Mouse (Mus musculus) CH12F3 (cell line): ENCODE data around the gene Farp1.
"Not testable (repeated sequence)": the region's sequence is repeated elsewhere in the genome, so short reads cannot be mapped to it uniquely, and the experiment has no call there.

ENCODE experiments used
- in situ Hi-C: fragments of 300-500 bp; cut with MboI; formaldehyde crosslinking; loops from 2 replicates; pipeline ENCODE4 v1.14.3; 2020; ENCODE audit warnings: low sequenced_read_pairs

The Farp1 gene

DNA sequence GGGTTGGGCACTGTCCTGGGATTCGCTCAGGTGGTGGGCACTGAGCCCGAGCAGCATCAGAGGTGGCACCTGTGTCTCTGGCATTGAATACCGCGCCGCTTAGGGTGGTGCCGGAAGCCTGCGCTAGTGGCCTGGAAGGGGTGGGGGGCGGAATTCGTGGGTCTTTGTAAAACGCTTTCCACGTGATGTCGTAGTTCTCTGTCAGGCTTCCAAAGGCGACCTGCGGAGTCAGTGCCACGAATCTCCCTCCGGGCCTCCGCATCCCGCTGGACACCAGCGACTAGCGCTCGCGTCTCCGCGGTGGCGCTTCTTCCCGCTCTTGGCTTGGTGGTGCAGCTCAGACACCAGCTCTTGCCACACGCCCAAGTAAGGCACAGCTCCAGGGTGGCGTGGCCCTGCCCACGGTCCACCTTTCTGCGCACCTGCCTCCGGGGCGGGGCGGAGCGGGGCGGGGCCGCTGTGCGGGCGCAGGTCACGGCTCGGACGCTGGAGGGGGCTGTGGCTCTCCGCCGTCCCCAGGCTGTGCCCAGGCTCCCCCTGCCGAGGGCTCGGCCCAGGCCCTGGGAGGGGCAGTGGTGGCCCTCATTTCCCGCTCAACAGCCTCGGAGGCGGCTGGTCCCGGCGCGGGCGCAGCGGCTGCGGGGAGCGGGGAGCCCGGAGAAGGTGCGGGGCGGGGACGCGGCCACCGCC is at the start of gene Farp1:
Farp1 (plus strand) TSS at position 228 of the 690 bp plus-strand sequence.
- in situ Hi-C loops, result no loop called here

DNA sequence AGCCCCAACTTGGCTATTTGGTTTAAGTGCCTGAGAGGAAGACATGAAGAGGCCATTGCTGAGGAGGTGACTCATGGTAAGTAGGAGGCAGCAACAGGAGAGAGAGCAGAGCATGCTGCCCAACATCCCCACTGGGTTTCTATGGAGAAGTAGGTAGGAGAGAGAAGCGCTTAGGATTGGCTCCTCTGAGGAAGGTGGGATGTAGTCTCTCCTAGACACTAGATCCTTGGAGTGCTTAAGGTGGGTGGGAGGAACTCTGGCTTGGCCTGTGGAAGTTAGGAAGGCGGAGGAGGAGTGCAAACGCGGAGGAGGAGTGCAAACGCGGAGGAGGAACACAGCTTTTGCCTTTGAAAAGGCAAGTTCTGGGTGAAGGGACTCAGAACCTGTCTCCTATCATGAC is 45.9 kb upstream of the Farp1 start:
- in situ Hi-C loops, result no loop called here

DNA sequence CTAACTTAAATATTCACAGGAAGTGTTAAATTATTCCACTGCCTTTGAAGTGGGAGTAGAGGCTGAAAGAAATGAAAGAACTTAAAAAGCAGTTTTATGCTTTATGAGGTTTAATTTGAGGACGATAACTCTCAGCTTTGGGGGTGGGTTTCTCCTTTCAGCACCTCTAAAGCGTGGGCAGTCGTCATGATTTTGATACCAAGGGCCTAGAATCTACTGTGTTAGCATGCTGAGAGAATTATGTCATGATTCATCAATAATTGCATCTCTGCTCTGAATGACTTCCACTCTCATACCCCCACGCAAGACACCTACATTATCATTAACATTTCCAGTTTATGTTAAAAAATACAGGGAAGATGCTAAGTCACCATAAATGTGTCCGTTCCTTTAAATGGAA is 37.3 kb upstream of the Farp1 start:
- in situ Hi-C loops, result no loop called here

DNA sequence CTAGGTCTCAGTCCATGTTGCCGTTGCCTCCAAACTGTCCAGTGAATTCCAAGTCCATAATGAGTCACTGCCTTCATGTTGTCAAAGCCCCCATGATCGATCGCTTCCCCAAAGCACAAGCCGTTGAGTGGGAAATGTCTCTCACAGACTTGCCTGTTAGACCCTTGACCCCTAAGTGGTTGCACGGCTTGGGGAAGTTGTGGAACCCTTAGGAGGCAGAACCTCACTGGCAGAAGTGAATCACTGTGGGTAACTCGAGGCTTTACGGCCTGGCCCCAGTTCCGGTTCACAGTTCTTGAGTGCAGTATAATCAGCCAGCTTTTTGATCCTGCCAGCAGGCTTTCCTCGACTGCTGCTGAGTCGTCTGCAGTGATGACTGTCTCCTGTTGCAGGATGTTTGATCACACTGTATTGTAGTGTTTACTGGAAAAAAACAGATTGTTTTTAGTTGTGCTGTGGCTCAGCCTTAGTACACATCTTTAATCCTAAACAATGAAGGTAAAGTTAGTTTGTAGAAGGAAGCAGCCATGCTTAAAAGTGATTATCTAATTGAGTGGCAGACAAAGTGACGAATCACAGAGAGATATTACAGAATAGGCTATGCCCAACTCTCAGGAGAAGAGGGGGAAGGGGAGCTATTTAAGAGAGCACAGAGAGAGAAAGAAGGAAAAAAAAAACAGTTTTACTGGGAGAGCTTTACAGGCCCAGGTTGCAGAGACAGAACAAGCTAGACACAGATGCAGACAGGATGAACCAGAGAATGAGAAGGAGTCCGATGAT is 34.2 kb upstream of the Farp1 start:
- in situ Hi-C loops, result no loop called here

DNA sequence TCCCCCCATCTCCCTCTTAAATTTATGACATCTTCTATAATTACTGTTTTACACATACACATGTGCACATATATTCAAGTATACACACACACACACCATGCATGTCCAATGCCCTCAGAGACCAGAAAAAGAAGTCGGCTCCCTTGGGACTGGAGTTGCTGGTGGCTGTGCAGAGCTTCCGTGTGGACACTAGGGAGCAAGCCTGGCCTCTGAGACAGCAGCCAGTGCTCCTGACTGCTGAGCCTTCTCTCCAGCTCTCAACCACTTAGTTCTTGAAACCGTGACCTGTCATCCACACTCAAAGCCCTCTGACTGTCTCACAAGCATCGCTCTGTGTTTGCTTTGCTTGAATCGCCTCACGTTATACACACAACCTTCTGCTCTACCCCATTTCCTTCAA is 29.4 kb upstream of the Farp1 start:
- in situ Hi-C loops, result no loop called here

DNA sequence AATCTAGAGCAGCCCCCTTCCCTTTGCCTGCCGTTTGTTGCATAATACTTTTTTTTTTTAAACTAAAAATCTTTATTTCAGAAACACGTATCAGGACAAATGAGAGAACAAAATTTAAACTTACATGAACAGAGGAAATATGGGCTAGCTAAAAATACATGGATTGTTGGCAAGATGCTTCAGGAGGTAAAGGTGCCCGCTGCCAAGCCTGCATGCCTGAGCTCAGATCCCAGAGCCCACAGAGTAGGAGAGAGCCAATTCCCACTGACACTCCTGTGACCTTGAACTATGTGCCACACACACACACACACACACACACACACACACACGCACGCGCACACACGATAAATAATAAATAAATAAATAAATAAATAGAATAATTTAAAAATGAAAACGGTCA is 29.0 kb upstream of the Farp1 start:
- in situ Hi-C loops, result no loop called here

DNA sequence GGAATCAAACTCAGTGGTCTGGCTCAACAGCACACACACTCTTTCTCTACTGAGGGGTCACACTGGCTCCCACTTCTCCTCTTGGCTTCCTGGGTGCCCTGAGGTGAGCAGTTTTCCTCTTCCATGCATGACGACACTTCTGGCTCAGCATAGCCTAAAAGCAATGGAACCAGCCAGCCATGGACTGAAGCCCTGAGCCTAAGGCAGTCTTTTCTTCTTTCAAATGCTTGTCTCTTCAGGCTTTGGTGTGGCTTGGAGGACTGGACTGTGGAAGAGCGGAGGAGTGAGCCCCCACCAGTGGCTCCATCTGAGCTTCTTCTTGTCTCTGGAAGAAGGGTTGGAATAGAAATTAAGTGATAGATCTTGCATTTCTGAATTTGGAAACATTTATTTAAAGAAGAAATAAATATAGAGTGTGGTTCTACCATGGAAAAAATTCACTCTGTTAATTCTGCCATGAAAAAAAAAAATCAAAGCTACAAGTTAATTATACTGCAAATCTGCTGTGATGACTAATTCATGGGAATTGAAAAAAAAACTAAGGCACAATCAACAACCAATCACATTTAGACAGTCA is 19.8 kb upstream of the Farp1 start:
- in situ Hi-C loops, result no loop called here

DNA sequence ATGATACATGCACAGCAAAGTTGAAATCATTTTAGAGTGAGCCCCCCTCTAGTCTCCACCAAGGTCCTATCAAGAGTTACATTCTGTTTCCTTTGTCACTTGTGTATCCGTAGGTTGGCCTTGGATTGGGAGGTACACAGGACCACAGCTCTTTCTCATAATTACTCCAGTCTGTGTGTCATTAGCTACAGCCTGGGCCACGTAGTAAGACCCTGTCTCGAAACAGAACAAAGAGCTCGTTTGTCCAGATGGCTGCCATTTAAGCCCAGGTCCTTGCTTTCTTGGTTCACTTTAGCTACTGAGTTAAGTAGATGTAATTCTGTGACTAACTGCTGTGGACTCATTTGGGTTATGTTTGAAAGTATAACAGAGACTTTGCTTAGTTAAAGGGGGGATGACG is 12.6 kb upstream of the Farp1 start:
- in situ Hi-C loops, result no loop called here

DNA sequence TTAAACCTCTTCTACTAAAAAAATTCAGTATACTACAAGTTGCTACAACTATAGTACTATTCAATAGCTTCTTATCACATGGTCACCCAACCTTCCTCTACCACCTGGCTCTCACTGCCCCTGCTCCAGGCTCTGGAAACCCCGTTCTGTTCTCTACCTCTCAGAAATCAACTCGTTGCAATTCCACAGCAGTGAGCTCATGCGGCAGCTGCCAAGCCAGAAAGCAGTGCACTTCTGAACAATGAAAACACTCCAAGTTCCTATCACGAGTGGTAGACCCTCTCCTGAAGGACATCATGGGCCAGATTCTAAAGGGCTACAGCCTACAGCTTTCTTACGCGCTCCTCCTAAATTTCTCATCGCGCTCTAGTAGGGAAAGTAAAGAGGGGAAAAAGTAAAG is 9.6 kb upstream of the Farp1 start:
- in situ Hi-C loops, result no loop called here

DNA sequence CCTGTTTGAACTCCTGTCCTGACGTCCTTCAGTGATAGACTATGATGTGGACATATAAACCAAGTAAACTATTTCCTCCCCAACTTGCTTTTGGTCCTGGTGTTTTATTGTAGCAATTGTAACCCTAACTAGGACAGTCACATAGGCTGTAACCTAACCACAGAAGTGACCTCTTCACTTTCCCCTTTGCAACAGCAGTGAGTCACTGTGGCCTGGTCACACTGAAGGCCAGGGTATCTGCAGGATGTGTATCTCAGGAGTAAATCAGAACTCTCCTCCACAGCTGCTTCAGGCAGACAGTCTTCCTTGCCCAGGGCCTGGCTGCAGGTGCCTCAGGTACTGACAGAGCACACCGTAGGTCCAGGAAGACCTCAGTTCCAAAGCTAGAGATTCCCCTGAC is 3.6 kb upstream of the Farp1 start:
- in situ Hi-C loops, result no loop called here

DNA sequence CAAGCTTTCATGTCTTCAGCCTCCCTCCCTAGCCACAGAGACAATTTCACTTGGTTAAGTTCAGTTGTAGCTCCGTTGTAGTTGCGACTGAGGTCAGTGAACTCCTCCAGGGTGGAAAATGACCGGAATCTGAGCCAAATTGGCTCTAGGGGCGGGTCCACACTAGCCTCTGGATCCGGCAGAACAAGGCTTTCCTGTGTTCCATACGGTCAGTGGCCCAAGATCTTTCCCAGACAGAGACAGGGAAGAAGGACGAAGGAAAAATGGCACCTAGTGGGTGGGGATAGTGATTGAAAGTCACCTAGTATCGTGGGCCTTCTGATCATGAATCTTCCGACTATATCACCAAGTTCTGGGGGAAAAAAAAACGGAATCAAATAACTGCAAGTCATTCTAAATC is 475 bp upstream of the Farp1 start:
- in situ Hi-C loops, result no loop called here

DNA sequence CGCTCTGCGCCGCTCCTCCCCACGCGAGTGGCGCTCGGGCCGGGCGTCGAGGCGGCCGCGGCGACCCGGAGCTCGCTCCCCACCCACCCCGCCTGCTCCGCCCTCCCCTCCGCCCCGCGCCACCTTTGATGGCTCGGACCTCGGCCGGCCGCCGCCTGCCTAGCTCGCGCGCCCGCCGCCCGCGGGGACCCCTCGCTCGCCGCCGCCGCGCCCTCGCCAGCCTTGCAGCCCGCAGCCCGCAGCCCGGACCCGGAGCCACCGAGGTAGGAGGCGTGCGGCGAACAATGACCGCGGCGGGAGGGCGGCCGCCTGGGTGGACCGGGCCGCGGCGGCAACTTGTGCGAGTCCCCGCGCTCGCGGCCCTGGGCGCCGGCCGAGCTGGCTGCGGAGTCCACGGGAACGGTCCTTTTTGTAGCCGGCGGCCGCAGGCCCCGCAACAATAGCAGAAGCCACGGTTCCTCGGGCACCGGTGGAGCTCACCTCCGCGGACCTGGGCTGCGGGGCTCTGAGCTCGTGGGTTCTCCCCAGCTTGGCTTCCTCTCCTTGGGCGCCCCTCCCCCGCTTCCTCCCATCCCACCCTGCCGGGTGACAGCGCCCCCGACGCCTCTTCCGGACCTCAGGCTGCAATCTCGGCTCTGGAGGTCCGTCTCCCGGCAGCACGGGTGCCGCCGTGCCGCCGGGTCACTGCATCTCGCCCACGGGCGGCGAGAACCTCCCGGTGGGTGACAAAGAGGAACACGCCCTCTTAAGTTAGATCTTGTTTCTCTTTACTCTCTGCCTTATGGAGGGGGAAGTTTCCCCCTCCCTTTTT is 868 bp downstream of the Farp1 start:
- in situ Hi-C loops, result no loop called here

DNA sequence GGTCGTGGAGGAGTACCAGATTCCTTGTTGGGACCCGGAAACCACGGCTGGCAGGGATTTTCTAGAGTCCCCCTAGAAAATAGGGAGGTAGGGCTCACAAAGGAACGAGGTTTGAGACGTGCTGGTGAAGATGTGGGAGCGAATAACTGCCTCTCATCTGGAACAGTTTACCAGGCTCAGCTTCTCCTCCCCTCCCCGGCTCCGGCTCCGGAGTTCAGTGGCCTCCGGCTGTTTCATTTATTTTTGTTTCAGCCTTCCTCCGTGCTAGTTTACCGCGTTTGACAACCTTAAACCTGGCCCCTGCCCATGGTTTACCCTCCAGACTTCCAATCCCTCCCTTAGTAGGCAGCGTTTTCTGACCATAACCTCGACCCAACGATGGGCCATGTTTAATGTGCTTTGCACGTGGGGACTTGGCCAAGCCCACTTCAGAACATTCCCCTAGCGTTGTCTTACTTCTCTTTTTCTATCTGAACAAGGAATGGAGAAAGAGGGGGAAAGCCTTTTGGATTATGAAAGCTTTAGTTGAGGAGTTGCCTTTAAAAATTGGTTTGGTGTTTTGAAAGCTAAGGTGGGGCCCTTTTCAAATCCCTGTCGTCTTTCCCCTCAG is 1.7 kb downstream of the Farp1 start:
- in situ Hi-C loops, result no loop called here

DNA sequence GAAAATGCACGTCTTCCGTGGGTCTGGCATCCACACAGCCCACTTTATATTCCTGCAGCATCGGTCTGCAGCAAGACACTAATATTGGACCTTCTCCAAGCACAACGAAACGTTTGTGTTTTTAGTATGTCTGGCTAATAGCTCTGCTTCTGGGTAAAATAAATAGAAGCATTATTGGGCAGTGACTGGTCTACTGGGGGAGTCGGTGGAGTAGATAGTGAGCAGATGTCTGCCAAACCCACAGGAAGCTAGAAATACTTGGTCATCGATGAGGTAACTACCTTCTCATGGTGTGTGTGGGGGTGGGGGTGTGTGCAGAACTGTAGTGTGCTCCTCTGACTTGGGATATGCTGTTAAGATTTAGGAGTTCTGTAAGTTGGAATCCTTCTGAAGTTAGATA is 2.3 kb downstream of the Farp1 start:
- in situ Hi-C loops, result no loop called here

DNA sequence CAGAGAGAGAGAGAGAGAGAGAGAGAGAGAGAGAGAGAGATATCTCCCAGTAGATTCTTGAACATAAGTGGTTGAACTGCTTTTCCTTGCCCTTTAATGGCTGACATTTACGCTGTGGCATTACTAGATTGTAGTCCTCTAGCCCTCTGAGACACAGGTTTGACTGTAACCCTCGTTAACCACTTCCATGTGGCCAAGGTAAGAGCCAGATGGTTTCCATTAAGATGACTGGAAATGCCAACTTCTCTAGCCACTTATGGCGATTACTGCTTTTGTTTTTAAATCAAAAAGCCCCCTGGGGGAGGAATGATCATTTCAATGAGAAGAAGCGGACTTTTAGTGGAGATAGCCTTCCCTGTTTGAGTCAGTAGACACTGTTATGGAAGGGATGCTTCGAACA is 3.7 kb downstream of the Farp1 start:
- in situ Hi-C loops, result no loop called here

DNA sequence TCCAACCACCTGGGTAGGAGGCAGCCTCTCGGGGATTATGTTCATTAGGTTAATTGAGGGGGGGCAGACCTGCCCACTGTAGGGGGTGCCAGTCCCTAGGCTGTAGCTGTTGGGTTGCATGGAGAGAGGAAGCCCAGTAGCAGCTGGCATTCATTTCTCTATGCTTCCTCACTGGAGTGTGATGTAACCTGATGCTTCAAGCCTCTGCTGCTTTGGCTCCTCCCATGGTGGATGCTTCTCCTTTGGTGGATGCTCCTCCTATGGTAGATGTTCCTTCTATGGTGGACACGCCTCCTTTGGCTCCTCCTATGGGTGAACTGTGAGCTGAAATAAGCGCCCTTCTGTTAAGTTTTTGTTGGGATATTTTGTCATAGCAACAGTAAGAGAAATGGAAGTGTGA is 9.1 kb downstream of the Farp1 start:
- in situ Hi-C loops, result no loop called here

DNA sequence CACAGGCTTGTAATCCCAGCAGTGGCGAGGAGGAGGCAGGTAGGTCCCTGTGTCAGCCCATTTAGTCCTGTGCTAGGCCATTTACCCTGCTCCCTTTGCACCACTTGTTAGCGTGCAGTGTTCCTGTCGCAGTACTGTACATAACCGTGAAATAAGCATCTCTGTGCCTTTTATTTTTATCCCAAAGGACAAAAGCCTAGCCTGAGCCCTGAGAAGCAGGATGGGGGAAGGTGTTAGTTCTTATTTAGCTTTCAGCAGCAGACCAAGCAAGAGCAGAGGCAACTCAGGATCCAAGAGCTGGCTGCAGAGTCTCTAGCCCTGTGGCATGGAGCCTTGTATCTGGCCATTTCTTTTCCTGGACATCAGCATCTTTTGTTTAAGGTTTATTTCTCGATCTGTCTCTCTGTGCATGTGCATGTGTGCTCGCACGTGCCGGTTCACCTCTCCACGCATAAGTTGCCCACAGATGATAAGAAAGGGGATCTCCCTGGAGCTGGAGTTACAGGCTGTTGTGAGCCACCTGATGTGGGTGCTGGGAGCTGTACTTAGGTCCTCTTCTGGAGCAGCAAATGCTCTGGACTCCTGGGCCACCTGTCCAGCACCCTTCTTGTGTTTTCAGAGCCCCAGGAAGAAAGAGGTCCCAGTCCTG is 11.4 kb downstream of the Farp1 start:
- in situ Hi-C loops, result no loop called here

DNA sequence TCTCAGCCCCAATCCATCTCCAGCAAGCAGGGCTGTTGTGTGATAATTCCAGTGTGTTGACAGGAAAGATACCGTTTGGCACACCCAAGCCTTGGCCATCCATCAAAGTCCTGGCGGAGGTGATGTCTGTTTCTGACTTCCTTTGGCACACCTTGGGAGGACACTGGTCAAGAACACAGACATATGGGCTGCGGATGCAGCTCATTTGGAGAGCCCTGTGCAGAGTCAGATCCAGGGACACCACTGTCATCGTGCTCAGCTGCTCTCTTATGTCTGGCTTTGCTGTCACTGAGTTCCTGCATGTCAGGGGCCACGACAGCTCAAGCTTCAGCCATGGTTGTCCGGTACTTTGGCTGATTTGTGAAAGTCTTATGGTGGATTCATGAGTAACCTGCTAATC is 12.8 kb downstream of the Farp1 start:
- in situ Hi-C loops, result no loop called here

DNA sequence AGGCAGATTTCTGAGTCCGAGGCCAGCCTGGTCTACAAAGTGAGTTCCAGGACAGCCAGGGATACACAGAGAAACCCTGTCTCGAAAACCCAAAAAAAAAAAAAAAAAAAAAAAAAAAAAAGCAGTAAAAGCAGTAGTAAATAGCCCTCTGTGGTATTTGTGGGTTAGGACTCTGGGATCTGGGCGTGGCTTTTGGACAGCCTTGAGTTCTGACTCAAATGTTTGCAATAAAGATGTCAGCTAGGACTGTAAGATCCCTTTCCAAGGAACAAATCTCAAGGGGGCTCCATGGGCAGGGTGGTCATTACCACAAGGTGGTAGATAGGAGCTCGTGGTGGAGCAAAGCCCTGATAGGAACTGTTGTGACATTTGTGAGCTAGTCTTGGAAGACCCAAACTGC is 16.0 kb downstream of the Farp1 start:
- in situ Hi-C loops, result not testable (repeated sequence)

DNA sequence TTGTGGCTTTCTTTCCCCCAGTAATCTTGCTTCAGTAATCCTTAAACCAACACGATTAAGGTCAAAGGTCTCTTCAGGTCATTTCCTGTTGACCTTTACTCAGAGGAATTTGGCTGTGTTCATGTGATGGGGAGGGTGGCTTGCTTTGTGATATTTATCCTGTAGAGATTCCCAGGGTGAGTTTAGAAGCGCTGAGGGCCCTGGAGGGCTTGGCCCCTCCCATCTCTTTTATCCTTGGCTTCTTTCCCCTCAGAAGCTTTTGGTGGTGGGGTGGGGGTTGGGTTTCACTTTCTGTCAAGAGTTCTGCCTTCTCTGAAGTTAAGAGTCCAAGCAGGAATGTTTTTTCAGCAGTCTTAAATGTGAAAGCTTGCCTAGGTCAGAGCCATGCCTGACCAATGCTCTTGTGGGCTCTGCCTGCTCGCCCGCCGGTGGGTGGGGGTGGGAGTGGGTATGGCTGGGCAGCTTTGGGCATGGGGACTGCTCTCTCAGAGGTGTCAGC is 18.1 kb downstream of the Farp1 start:
- in situ Hi-C loops, result no loop called here
